Mouse (Mus musculus): ENCODE results near the gene Shank2.

The Shank2 gene

GRCm38 (mm10) chr7:144001628-144002027 is at the start of gene Shank2:
Gene Shank2, plus strand, starts transcription at chr7:144001928.
- in situ Hi-C loops (cut with MboI), result no loop called here

GRCm38 (mm10) chr7:143952130-143952529 is 49.6 kb upstream of the Shank2 start:
- in situ Hi-C loops (cut with MboI), result no loop called here

- in situ Hi-C loops (cut with MboI), result no loop called here
Observed at GRCm38 (mm10) chr7:143956575-143957295, 45.0 kb upstream of the Shank2 start.

- in situ Hi-C loops (cut with MboI), result no loop called here
Observed at GRCm38 (mm10) chr7:143958030-143958565, 43.6 kb upstream of the Shank2 start.

- in situ Hi-C loops (cut with MboI), result no loop called here
Observed at GRCm38 (mm10) chr7:143963813-143964212, 37.9 kb upstream of the Shank2 start.

- in situ Hi-C loops (cut with MboI), result no loop called here
Observed at GRCm38 (mm10) chr7:143966621-143967020, 35.1 kb upstream of the Shank2 start.

- in situ Hi-C loops (cut with MboI), result no loop called here
Observed at GRCm38 (mm10) chr7:143977491-143977830, 24.3 kb upstream of the Shank2 start.

- in situ Hi-C loops (cut with MboI), result no loop called here
Observed at GRCm38 (mm10) chr7:143977831-143978682, 23.7 kb upstream of the Shank2 start.

GRCm38 (mm10) chr7:143978741-143979371 is 22.9 kb upstream of the Shank2 start:
- in situ Hi-C loops (cut with MboI), result no loop called here

- in situ Hi-C loops (cut with MboI), result no loop called here
Observed at GRCm38 (mm10) chr7:143979986-143980385, 21.7 kb upstream of the Shank2 start.

- in situ Hi-C loops (cut with MboI), result no loop called here
Observed at GRCm38 (mm10) chr7:143986281-143986680, 15.4 kb upstream of the Shank2 start.

GRCm38 (mm10) chr7:143991160-143991559 is 10.6 kb upstream of the Shank2 start:
- in situ Hi-C loops (cut with MboI), result no loop called here

GRCm38 (mm10) chr7:143999073-143999472 is 2.7 kb upstream of the Shank2 start:
- in situ Hi-C loops (cut with MboI), result no loop called here

- in situ Hi-C loops (cut with MboI), result no loop called here
Observed at GRCm38 (mm10) chr7:144003471-144003870, 1.7 kb downstream of the Shank2 start.

- in situ Hi-C loops (cut with MboI), result no loop called here
Observed at GRCm38 (mm10) chr7:144008079-144008478, 6.4 kb downstream of the Shank2 start.

- in situ Hi-C loops (cut with MboI), result no loop called here
Observed at GRCm38 (mm10) chr7:144008985-144009384, 7.3 kb downstream of the Shank2 start.

GRCm38 (mm10) chr7:144014485-144014884 is 12.8 kb downstream of the Shank2 start:
- in situ Hi-C loops (cut with MboI), result no loop called here

GRCm38 (mm10) chr7:144021801-144022200 is 20.1 kb downstream of the Shank2 start:
- in situ Hi-C loops (cut with MboI), result no loop called here

- in situ Hi-C loops (cut with MboI), result no loop called here
Observed at GRCm38 (mm10) chr7:144022682-144023081, 21.0 kb downstream of the Shank2 start.

GRCm38 (mm10) chr7:144023561-144023960 is 21.8 kb downstream of the Shank2 start:
- in situ Hi-C loops (cut with MboI), result no loop called here

- in situ Hi-C loops (cut with MboI), result no loop called here
Observed at GRCm38 (mm10) chr7:144026024-144026752, 24.5 kb downstream of the Shank2 start.

- in situ Hi-C loops (cut with MboI), result no loop called here
Observed at GRCm38 (mm10) chr7:144029246-144029645, 27.5 kb downstream of the Shank2 start.

Data from mature B cell (primary cell).